Mouse (Mus musculus) lung, adult 2 months (tissue): ENCODE results near the gene Rsf1.

Source experiments
- CTCF ChIP-seq: fragments of 200-500 bp; IDR thresholded peaks from 2 replicates; pipeline ENCODE4 v1.5.1; 2011; ENCODE audit warnings: mild to moderate bottlenecking, low read length, control low read depth; ENCODE audit not compliant: insufficient read depth
- POLR2A ChIP-seq: fragments of 200-500 bp; IDR thresholded peaks from 2 replicates; pipeline ENCODE4 v1.6.1; 2011; ENCODE audit warnings: low read depth, mild to moderate bottlenecking, control low read depth, low read length, borderline replicate concordance; ENCODE audit errors: extremely low read depth

- TF ChIP-seq CTCF: no peak
- TF ChIP-seq POLR2A: no peak
Observed at GRCm38 (mm10) chr7:97536571-97536970, 43.1 kb upstream of the Rsf1 start.
